Mouse (Mus musculus) adrenal gland, adult 8-10 months (tissue): ENCODE measurements around the gene Slc10a7. TPM values are rescaled to one million over a fixed set of nuclear protein-coding genes. Genes with fewer than 3 reads are reported as not detected.

ENCODE experiments used
- DNase-seq: peaks from one replicate; pipeline ENCODE4 v3.0.0; 2022
- total RNA-seq, 4 experiments: library from RNA; stranded (reverse); gene quantifications; 2 replicates each; pipeline ENCODE4 v1.2.4; 2022

The Slc10a7 gene
- total RNA-seq, 4 experiments from 2014 or later = 14.7 to 22.9 (median 21.8) TPM

DNA sequence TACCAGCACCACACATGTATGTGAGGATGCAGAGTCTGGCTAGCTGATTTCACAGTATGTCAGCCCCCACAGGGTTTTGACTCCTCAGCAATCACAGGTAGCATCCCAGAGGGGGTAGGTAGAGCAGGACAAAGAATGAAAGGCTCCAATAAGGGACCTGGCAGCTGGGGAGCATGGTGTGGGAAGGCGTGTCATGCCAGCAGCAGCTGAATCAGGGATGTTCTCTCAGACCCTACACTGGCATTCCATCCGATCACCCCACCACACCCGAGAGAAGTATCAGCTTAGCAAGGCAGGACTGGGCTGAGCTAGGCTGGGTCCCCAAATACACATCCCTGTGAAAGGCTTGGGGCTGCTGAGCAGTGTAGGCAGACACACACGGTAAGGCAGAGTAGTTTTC lies 229.2 kb downstream of the Slc10a7 start:
- no peak for DNase-seq

GRCm38 (mm10) chr8:78740936-78741335 lies 231.8 kb downstream of the Slc10a7 start:
- DNase-seq = no peak

DNA sequence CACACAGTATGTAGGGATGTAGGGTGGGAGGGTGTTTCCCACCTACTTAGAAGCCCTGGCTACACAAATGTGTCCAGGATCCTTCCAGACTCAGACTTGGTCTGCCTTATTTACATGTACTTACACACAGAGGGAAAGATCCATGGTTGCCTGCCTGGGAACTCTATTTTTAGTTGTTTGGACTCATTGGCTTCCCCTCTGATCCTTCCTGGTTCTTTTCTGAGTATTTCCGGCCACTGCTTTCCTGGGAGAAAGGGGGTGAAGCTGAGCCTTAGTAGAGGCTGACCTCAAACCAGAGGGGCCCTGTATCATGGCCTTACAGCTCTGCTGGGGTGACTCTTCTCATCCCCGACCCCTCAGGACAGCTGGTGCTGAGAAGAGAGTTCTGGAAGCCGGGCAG lies 232.3 kb downstream of the Slc10a7 start:
- peak; percentile 4 for DNase-seq

GRCm38 (mm10) chr8:78741965-78742364 lies 232.8 kb downstream of the Slc10a7 start:
- no peak for DNase-seq

- peak; percentile 94 for DNase-seq
Observed at GRCm38 (mm10) chr8:78742453-78742852, 233.3 kb downstream of the Slc10a7 start.

GRCm38 (mm10) chr8:78747052-78747451 lies 237.9 kb downstream of the Slc10a7 start:
- no peak for DNase-seq

DNA sequence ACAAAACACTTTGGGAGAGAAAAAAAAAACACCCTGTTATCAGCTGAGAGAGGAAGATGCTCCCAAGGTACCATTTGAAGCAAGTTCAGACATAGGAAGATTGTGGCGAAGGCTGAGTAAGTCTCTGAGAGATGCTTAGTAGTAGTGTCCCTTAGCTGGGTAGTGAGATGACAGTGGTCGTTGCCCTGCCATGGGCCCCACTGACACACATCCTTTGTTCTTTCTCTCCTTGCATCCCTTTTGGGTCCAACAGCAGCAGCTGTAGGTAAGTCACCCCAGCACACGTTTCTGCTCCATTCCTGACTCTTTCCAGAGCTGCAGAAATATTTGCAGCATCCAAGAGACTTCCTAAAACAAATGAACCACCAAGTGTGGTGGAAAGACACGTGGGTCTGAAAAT lies 239.6 kb downstream of the Slc10a7 start:
- DNase-seq = no peak

- no peak for DNase-seq
Observed at GRCm38 (mm10) chr8:78749861-78750825, 241.0 kb downstream of the Slc10a7 start.

GRCm38 (mm10) chr8:78751151-78751550 lies 242.0 kb downstream of the Slc10a7 start:
- DNase-seq = no peak

DNA sequence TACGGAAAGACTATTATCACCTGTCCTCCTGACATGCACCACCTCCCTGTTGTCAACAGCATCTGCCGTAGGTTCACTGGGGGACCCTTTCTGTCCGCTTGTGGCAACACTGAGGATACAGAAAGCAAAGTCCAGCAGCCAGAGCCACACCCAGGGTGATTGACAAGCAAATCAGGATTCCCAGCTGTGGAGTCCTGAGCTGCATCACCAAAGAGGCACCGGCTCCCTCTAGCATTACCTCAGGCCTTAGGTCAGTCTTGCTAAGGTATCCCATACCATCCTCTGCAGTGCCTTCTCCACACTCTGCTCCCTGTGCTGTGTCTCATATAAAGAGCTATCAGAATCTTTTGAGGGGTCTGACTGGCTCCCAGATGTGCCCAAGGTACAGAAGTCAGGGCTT lies 245.8 kb downstream of the Slc10a7 start:
- no peak for DNase-seq

- no peak for DNase-seq
Observed at GRCm38 (mm10) chr8:78759139-78759538, 250.0 kb downstream of the Slc10a7 start.

GRCm38 (mm10) chr8:78764976-78765375 lies 255.8 kb downstream of the Slc10a7 start:
- DNase-seq = no peak

DNA sequence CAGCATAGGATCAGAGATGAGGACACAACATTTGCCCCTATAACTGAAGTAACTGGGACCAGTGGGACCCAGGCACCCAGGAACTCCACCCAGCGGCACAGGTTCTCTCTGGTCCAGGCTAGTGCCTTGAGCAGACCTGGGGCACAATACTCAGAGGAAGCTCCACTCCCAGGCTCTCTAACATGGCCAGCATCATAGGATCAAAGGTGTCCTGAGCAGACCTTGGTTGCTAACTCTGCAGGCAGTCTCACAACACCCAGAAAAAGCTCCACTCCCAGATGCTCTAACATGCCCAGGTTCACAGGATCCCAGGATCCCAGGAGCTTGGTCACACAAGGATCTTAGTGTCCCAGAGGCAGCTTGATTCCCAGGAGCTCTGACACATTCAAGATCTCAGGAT lies 256.4 kb downstream of the Slc10a7 start:
- DNase-seq = no peak

DNA sequence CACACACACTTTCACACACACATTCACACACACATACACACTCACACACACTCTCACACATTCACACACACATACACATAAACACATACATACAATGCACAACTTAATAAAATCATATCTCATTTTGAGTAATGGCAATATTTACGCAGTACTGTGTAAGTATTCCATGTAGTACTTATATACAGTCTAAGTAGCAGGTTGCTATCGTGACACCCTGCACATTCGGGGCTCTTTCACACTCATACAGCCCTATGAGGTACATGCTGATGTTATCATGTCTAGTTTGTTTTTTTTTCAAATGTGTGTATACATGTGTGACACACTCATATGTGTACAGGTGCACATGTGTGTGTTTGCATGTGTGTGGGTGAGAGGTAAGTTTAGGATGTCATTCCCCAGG lies 261.4 kb downstream of the Slc10a7 start:
- no peak for DNase-seq

DNA sequence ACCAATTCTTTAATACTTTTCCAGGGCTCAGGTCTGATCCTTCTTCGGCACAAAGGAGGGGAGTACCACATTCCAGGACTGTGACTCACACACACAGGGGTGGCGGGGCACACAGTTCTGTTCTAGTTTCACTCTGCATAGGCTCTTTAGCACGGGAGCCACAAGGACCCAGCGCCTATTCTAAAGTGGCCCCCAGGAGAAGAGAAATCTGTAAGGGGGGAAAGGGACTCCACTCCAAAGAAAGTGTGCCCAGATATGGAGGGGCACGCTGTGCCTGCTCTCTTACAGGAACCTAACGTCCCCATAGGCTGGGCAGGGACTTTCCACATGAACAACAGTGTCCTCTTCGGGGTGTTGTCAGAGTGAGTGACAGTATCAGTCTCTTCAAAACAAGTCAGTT lies 262.1 kb downstream of the Slc10a7 start:
- DNase-seq = no peak

DNA sequence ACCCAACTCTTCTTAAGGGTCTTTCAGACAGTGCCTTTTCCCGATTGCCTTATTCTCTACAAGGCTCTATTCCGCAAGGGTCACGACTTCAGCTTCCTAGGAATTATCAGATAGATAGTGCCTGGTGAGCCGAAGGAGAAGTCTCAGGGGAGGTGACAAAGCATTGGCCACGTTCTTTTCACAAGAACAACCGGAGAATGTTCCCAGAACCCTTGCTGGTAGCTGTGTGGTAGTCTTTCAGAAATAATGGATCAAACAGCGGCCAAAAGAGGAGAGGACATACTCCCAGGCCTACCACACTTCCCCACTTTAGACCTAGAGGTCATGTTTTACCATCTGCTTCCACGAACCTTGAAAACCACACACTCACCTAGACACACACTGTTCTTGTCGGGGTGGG lies 267.7 kb downstream of the Slc10a7 start:
- DNase-seq = no peak

Other genes starting within 250 kb of the Slc10a7 start
- gene Pou4f2, start 72.7 kb upstream of the Slc10a7 start, total RNA-seq = not detected
- 10 to 100 TPM; 42.4 to 49.9 (median 43.9) TPM for gene Rbmxl1, start 448 bp upstream of the Slc10a7 start, total RNA-seq